Mouse (Mus musculus) intestine, embryonic 14.5 days (tissue): ENCODE measurements around the gene Rsph1. TPM values are rescaled to one million over a fixed set of nuclear protein-coding genes. Genes with fewer than 3 reads are reported as not detected.

Source experiments
- ATAC-seq: fragments of 200-750 bp; cut with Nextera tagmentation; replicated peaks from 2 replicates; pipeline ENCODE4 v1.8.0; 2017; ENCODE audit warnings: low read depth, moderate number of reproducible peaks, moderate TSS enrichment, moderate library complexity; ENCODE audit not compliant: low FRiP score, low TSS enrichment
- DNase-seq: peaks from one replicate; pipeline ENCODE4 v3.0.0-alpha.2; 2018; ENCODE audit warnings: low spot score
- H3K27ac ChIP-seq: fragments of 300-500 bp; sonication (generic); 2 replicates; pipeline ENCODE4 v1.5.1; 2014; ENCODE audit warnings: low read depth, mild to moderate bottlenecking, control low read depth
- H3K27me3 ChIP-seq: fragments of 300-500 bp; sonication (generic); replicated peaks from 2 replicates; pipeline ENCODE4 v1.6.1; 2014; ENCODE audit warnings: low read length, control low read depth; ENCODE audit not compliant: control insufficient read depth, insufficient read depth
- H3K36me3 ChIP-seq: fragments of 300-500 bp; sonication (generic); 2 replicates; pipeline ENCODE4 v1.6.1; 2014; ENCODE audit warnings: low read length, control low read depth; ENCODE audit not compliant: control insufficient read depth, insufficient read depth
- H3K4me1 ChIP-seq: fragments of 300-500 bp; sonication (generic); replicated peaks from 2 replicates; pipeline ENCODE4 v1.6.1; 2014; ENCODE audit warnings: low read length, control low read depth, mixed read lengths; ENCODE audit not compliant: control insufficient read depth, insufficient read depth
- H3K4me2 ChIP-seq: fragments of 300-500 bp; sonication (generic); 2 replicates; pipeline ENCODE4 v1.6.1; 2014; ENCODE audit warnings: low read length
- H3K4me3 ChIP-seq: fragments of 300-500 bp; sonication (generic); 2 replicates; pipeline ENCODE4 v1.5.1; 2014; ENCODE audit warnings: low read depth, low read length, control low read depth, mixed read lengths
- H3K9ac ChIP-seq: fragments of 300-500 bp; sonication (generic); 2 replicates; pipeline ENCODE4 v1.6.1; 2014; ENCODE audit warnings: mild to moderate bottlenecking, low read length
- H3K9me3 ChIP-seq: fragments of 300-500 bp; sonication (generic); 2 replicates; pipeline ENCODE4 v1.6.1; 2016; ENCODE audit warnings: low read length, control low read depth; ENCODE audit not compliant: control insufficient read depth
- WGBS: fragments of 180-500 bp; shearing (Covaris S2); extraction: QIAGEN DNeasy Blood & Tissue Kit; methylation state at CpG from one replicate; pipeline ENCODE4 v1.1.7; 2014; 5-methylcytosine and 5-hydroxymethylcytosine counted together
- polyA plus RNA-seq: library from polyadenylated mRNA; unstranded; fragments of >200 nt; fragmentation: Nextera tagmentation; extraction: Ambion mirVana; gene quantifications from 2 replicates; pipeline ENCODE4 v1.2.1, GENCODE M21; 2014

Rsph1 gene
- polyA plus RNA-seq, result 0.80 and 1.2 TPM in 2 replicates

DNA sequence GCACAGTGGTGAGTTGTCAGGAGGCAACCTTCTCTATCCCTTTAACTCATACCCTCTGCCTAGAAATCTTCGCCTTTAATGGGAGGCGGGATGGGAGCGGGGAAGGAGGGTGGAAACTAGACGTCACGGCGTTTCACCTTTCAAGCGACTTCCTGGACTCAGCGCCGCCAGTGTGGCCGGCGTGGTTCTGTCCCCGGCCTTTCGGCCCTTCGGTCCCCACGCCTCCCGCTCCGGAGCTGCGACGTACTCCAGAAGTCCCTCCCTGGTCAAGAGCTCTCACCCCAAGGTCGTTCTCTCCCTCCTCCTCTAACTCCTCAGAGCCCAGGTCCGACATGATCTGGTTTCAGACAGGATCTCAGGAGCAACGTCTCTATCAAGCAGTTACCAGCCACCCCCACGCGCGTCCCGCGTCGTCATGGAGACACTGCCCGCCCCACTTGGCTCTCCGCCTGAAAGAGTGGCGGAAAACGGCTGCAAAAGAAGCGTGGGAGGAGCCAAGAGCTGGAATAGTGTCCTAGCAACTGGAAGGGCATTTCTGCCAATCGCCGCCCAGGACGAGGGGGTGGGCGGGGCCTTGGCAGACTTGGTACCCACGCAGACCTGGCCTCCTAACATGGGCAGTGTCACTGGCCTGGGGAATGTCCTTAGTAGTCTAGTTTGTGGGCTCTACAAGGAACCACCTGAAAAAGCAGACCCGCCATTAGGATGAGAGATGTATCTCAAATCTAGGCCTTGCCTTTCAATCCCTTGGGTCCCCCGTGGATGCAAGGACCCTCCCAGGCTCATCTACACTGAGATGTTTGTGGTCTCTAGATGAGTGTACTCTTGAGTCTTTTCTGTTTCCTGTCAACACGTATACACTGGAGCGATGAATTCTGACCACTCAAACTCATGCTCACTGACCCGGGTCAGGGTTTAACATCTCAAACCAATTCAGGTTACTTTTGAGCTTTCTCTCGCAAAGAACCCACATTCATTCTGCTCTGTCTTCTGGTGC lies at the start of gene Rsph1:
TSS of gene Rsph1 (minus strand) at position 462 of the 997 bp plus-strand sequence.
- 0 out of 2 replicates have a peak within 1 kb of the TSS, but pooled peaks have one; percentile 18 for H3K9ac ChIP-seq
- no peaks in the 10 kb centered on the region; the same call in 1 of the 2 replicates for H3K4me1 ChIP-seq
- peak within 1 kb of the TSS; percentile 91 for H3K4me2 ChIP-seq
- H3K36me3 ChIP-seq, result no peaks in the 10 kb centered on the region
- ATAC-seq (peak; percentile 82), DNase-seq (peak; percentile 99)
- H3K4me3 ChIP-seq, result peak within 1 kb of the TSS; percentile 52
- 10% methylated on average over 44 of the region's 44 CpGs for WGBS
- H3K27me3 ChIP-seq, result no peaks in the 10 kb centered on the region
- H3K27ac ChIP-seq, result peak within 1 kb of the TSS; percentile 7; the same call in 1 of the 2 replicates
- no peaks in the 10 kb centered on the region for H3K9me3 ChIP-seq

- H3K4me2 ChIP-seq, result no peak overlapping the region
Observed at GRCm38 (mm10) chr17:31326220-31326852, 49.2 kb upstream of the Rsph1 start.

DNA sequence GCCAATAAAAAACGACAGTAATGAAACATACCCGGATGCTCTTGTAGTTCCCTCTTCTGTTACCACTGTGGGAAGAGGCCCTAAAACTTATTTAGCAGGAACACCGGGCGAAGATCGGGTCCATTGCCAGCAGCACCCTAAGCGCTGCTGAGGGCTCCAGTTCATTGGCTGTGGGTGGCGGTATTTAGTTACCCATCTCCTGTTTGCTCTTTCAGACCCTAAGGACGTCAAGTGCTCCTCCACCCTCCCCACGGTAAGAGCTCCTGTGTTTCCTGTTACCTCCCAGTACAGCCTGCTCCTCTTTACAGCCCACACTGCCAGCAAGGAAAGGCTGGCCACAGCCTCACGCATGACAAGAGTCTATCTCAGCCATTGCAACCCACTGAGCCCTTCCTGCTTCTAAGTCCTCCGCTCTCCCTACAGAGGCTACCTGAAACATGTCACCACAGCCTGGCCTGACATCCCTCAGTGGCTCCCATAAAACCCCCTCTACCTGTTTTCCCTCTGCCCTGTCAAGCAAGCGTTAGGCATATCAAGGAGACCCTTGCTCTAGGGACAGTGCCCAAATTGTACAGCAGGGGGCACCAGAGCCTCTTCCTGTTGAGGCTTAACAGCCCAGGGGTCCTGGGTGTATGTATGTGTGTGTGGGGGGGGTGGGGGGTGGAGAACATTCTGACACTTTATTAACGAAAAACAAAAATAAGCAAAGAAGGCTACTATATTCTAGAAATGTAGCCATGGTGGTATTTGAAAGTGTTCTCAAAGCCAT lies 48.5 kb upstream of the Rsph1 start:
- ATAC-seq (no peak), DNase-seq (peak; percentile 84)
- Histone ChIP-seq H3K4me3 (no peak overlapping the region), H3K9me3 (no peaks in the 10 kb centered on the region), H3K27ac (peak overlapping the region; percentile 38; the same call in 1 of the 2 replicates), H3K9ac (no peak overlapping the region), H3K36me3 (no peaks in the 10 kb centered on the region), H3K4me1 (peaks cover 12% of the 10 kb centered on the region), H3K27me3 (no peaks in the 10 kb centered on the region), H3K4me2 (no peak overlapping the region)
- WGBS, result 49% methylated on average over 13 of the region's 13 CpGs

More at GRCm38 (mm10) chr17:31326220-31326852, 49.2 kb upstream of the Rsph1 start:
- 48% methylated on average over 9 of the region's 9 CpGs for WGBS
- H3K4me1 ChIP-seq, result peaks cover 5% of the 10 kb centered on the region
- no peaks in the 10 kb centered on the region for H3K9me3 ChIP-seq
- H3K27ac ChIP-seq, result no peak overlapping the region
- no peaks in the 10 kb centered on the region for H3K27me3 ChIP-seq
- H3K36me3 ChIP-seq, result no peaks in the 10 kb centered on the region
- H3K4me3 ChIP-seq, result no peak overlapping the region
- no peak overlapping the region for H3K9ac ChIP-seq
- no peak for ATAC-seq
- no peak for DNase-seq

- H3K9ac ChIP-seq, result no peak overlapping the region
- H3K4me1 ChIP-seq, result peaks cover 21% of the 10 kb centered on the region
- H3K36me3 ChIP-seq, result no peaks in the 10 kb centered on the region
- WGBS, result 90% methylated on average over 8 of the region's 8 CpGs
- no peaks in the 10 kb centered on the region for H3K27me3 ChIP-seq
- H3K4me2 ChIP-seq, result no peak overlapping the region
- no peak overlapping the region for H3K4me3 ChIP-seq
- no peaks in the 10 kb centered on the region for H3K9me3 ChIP-seq
- peak overlapping the region; percentile 24; the same call in 1 of the 2 replicates for H3K27ac ChIP-seq
- DNase-seq, result no peak
- ATAC-seq, result no peak
Observed at GRCm38 (mm10) chr17:31324227-31324626, 47.0 kb upstream of the Rsph1 start.

GRCm38 (mm10) chr17:31323379-31323778 lies 46.2 kb upstream of the Rsph1 start:
- no peak for ATAC-seq
- no peaks in the 10 kb centered on the region for H3K9me3 ChIP-seq
- H3K36me3 ChIP-seq, result no peaks in the 10 kb centered on the region
- peaks cover 21% of the 10 kb centered on the region for H3K4me1 ChIP-seq
- 0 out of 2 replicates have a peak overlapping the region, but pooled peaks have one; percentile 52 for H3K27ac ChIP-seq
- H3K4me2 ChIP-seq, result no peak overlapping the region
- no peak overlapping the region for H3K9ac ChIP-seq
- H3K27me3 ChIP-seq, result no peaks in the 10 kb centered on the region
- H3K4me3 ChIP-seq, result no peak overlapping the region
- WGBS, result 73% methylated on average over 4 of the region's 4 CpGs
- DNase-seq, result no peak

DNA sequence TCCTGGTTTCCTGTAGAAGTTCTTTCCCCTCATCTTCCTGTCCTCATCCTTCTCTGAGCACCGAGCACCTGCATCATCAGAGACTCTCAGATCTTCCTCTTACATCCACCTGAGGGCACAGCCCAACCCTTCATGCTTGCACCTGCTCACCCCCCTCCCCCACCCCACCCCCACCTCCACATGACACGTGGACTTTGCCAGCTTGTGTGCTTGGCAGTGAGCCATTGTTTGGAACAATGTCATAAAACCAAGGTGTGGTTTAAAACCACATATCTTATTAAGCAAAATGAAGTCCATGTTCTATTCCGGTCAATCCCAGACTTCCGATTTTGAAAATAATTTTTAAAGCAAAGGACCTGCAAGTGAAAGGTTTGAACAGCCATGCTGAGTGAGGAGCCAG lies 45.3 kb upstream of the Rsph1 start:
- Histone ChIP-seq H3K9me3 (no peaks in the 10 kb centered on the region), H3K36me3 (no peaks in the 10 kb centered on the region), H3K4me3 (no peak overlapping the region), H3K27ac (no peak overlapping the region), H3K27me3 (no peaks in the 10 kb centered on the region), H3K9ac (no peak overlapping the region), H3K4me1 (peaks cover 21% of the 10 kb centered on the region), H3K4me2 (no peak overlapping the region)
- DNase-seq, result no peak
- ATAC-seq, result no peak
- 72% methylated on average over 4 of the region's 4 CpGs for WGBS

GRCm38 (mm10) chr17:31321425-31321824 lies 44.2 kb upstream of the Rsph1 start:
- no peaks in the 10 kb centered on the region for H3K27me3 ChIP-seq
- H3K4me1 ChIP-seq, result peaks cover 21% of the 10 kb centered on the region
- no peak overlapping the region for H3K4me2 ChIP-seq
- H3K36me3 ChIP-seq, result no peaks in the 10 kb centered on the region
- ATAC-seq, result no peak
- DNase-seq, result no peak
- WGBS, result 83% methylated on average over 12 of the region's 12 CpGs
- H3K9ac ChIP-seq, result no peak overlapping the region
- H3K4me3 ChIP-seq, result no peak overlapping the region
- no peak overlapping the region for H3K27ac ChIP-seq
- no peaks in the 10 kb centered on the region for H3K9me3 ChIP-seq
